Mouse (Mus musculus): ENCODE results near the gene Icam2. TPM values are rescaled to one million over a fixed set of nuclear protein-coding genes. Genes with fewer than 3 reads are reported as not detected.
"Not testable (repeated sequence)": the region's sequence is repeated elsewhere in the genome, so short reads cannot be mapped to it uniquely, and the experiment has no call there.

Gene Icam2
- total RNA-seq (2021), result 1 to 10 TPM; 4.4 to 5.4 TPM
- long read RNA-seq, experiment 1, partial matches to known transcripts, result 0 of 2 reads
- long read RNA-seq, experiment 1, other reads (novel, unspliced or antisense), result 0 of 2 reads
- long read RNA-seq, experiment 2, partial matches to known transcripts, result 1 of 4 reads
- long read RNA-seq, experiment 2, other reads (novel, unspliced or antisense), result 1 of 4 reads

DNA sequence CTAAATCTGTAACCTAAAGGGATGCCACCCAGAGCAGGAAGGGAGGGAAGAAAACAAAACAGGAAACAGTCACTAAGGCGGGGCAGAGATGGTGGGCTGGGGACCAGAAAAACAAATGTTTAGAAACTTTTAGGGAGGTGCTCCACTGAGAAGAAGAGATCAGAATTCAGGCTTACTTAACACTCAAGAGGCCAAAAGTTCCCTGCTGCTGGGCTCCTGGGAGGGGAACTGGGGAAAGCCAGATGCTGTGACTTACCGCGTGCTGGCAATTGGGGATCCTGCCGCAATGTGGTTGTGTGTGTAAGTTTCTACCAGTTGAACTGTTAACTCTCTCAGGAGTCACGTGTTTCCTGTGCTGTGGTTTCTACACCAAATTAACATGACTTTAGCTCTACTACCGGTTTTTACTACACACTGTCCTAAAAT, at the start of gene Icam2:
Gene Icam2 (minus strand): TSS at position 285 of the 426 bp plus-strand sequence.
- intact Hi-C loops (cut with DNase I), result no loop called here
- DNase-seq, result no peak

DNA sequence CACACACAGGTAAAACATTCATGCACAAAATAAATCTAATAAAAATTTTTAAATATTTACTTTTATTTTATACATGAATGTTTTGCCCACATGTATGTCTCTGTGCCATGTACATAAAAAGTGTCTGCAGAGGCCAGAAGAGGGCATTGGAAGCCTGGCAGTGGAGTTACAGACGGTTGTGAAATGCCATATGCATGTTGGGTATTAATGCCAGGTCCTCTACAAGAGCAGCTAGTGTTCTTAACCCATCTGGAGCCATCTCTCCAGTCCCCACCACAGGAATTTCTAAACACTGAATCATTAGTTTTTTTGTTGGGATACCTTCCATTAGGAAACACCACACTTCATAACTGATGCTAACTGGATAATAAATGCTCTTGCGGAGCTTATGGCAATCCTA, 49.7 kb upstream of the Icam2 start:
- intact Hi-C loops (cut with DNase I), result no loop called here
- no peak for DNase-seq

GRCm38 (mm10) chr11:106437039-106437438, 49.2 kb upstream of the Icam2 start:
- intact Hi-C loops (cut with DNase I), result no loop called here
- no peak for DNase-seq

GRCm38 (mm10) chr11:106430392-106430791, 42.5 kb upstream of the Icam2 start:
- no peak for DNase-seq
- intact Hi-C loops (cut with DNase I), result no loop called here

- DNase-seq, result no peak
- intact Hi-C loops (cut with DNase I), result no loop called here
Observed at GRCm38 (mm10) chr11:106429689-106430088, 41.8 kb upstream of the Icam2 start.

GRCm38 (mm10) chr11:106428556-106428955, 40.7 kb upstream of the Icam2 start:
- no peak for DNase-seq
- intact Hi-C loops (cut with DNase I), result no loop called here

- intact Hi-C loops (cut with DNase I), result no loop called here
- DNase-seq, result no peak
Observed at GRCm38 (mm10) chr11:106428106-106428505, 40.2 kb upstream of the Icam2 start.

DNA sequence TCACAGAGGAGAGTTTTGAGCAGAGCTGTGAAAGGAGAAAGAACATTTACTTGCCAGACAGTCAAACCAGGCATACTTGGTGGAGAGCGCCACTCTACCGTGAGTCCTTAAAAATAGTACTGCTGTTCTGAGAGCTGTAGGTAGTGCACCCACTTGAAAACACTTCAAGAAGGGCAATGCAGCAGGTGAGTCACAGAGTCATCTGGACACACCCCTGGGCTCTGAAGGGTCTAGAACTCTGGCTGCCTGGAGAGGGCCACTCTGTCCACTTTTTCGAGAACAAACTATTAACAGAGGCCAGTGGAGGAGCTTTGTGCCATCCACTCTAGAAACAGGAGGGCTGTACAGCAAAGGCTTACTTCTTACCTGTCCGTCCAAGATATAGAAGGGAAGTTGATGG, 38.6 kb upstream of the Icam2 start:
- DNase-seq, result no peak
- intact Hi-C loops (cut with DNase I), result no loop called here

- intact Hi-C loops (cut with DNase I), result no loop called here
- no peak for DNase-seq
Observed at GRCm38 (mm10) chr11:106425201-106425600, 37.3 kb upstream of the Icam2 start.

- DNase-seq, result no peak
- intact Hi-C loops (cut with DNase I), result loop anchor here (1.0 to 2.0 kb wide), 2 partner anchors 72 to 209 kb away; no protein-coding TSS in a partner anchor
Observed at GRCm38 (mm10) chr11:106419262-106420102, 31.6 kb upstream of the Icam2 start.

- DNase-seq, result peak; percentile 68 to 74
- intact Hi-C loops (cut with DNase I), result loop anchor here (1.0 to 2.0 kb wide), 2 partner anchors 73 to 210 kb away; no protein-coding TSS in a partner anchor
Observed at GRCm38 (mm10) chr11:106418622-106419196, 30.8 kb upstream of the Icam2 start.

GRCm38 (mm10) chr11:106417860-106418259, 30.0 kb upstream of the Icam2 start:
- intact Hi-C loops (cut with DNase I), result loop anchor here (2.0 kb wide), 1 partner anchor 211 kb away; no protein-coding TSS in a partner anchor
- DNase-seq, result no peak

DNA sequence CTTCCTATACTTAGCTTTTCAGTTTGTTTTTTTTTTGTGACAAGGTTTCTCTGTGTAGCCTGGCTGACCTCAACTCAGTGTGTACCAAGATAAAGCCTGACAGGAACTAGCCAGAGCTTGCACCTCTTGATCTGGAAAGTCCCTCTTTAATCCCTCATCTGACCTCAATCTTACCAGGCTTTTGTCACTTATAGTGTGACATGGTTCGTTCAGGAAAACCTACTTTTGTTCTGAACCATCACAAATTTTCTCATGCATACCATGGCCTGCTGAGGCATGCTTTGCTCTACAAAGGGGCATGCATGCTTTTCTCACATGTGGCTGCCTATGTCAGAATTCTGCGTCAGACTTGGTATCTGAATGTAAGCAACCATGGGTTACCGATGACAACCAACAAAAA, 28.5 kb upstream of the Icam2 start:
- DNase-seq, result no peak
- intact Hi-C loops (cut with DNase I), result no loop called here

DNA sequence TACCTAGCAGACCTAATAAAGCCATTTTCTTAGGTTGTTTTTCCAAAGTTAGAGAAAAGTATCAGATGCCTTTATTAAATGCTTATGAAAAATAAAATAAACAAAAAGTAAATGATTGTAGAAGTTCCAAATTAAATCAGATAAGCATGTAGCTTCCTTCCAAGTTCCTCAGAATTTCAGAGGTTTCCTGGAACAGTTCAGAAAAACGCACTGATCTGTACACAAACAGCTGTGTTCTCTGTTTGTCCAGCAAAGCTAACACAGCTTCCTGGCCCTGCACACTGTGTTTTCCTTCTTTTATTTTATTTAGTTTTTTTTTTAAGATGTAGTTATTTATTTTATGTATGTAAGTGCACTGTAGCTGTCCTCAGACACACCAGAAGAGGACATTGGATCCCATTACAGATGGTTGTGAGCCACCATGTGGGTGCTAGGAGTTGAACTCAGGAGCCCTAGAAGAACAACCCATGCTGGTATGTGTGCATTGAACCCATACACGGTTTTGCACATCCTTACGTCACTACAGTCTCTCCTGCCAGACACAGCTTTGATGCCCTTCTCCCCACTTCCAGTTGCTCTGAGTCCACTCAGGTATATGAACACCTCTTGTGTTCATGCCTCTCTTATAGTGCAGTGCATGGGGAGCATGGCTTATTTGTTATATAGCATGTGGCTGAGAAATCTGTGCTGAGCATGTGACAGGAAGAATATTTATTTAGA, 24.9 kb upstream of the Icam2 start:
- intact Hi-C loops (cut with DNase I), result no loop called here
- no peak for DNase-seq

DNA sequence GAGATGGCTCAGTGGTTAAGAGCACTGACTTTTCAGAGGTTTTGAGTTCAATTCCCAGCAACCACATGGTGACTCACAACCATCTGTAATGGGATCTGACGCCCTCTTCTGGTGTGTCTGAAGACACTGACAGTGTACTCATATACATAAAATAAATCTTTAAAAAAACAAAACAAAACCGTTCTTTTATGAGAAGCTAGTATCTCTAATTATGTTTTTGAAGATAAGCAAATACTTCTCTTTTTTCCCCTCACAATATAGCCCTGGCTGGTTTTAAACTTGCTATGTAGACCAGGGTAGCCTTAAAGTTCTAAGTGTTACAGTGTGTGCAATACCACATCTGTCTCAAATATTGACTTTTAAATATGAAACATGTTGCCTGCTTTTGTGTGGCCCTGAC, 23.3 kb upstream of the Icam2 start:
- no peak for DNase-seq
- intact Hi-C loops (cut with DNase I), result no loop called here

GRCm38 (mm10) chr11:106410507-106410906, 22.6 kb upstream of the Icam2 start:
- intact Hi-C loops (cut with DNase I), result no loop called here
- no peak for DNase-seq

DNA sequence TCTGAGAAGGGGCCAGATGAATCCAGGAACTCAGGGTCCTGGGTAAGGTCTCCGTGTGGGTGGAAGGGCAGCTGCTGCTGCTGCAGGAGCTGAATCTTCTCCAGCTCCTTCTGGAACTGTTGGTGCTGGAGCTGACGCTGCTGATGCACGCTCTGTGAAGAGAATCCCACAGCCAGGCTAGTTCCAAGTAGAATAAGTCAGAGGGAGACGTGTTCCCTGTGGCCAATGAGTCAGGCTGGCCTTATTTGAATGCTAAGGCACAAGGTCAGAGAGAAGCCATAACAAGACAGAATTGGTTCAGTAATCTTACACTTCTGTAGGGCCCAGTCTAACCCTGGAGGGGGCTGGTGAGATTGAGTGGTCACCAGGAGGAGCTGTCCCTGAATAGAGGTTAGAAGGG, 22.1 kb upstream of the Icam2 start:
- no peak for DNase-seq
- intact Hi-C loops (cut with DNase I), result no loop called here

DNA sequence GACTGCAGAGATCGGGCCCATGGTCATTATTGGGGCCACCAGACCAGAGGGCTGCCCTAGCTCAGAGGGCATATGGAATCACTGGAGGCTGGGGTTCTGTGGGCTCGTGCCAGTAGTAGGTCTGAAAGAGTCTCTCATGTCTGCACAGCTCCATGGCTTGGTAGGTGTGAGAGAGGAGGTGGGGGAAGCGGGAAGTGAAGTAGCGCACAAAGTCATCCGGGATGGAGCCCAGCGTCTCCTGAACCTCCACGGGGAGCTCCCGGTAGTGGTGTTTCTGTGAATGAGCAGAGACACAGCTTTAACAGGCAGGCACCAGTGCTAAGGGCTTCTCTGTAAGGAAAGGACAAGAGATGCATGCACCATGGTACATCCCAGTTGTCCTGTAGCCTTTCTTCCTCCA, 10.6 kb upstream of the Icam2 start:
- DNase-seq, result no peak

GRCm38 (mm10) chr11:106397656-106398055, 9.8 kb upstream of the Icam2 start:
- intact Hi-C loops (cut with DNase I), result loop anchor here (5.0 kb wide), 1 partner anchor 240 kb away; no protein-coding TSS in a partner anchor

More for the DNA sequence above, 10.6 kb upstream of the Icam2 start:
- intact Hi-C loops (cut with DNase I), result loop anchor here (5.0 kb wide), 1 partner anchor 241 kb away; no protein-coding TSS in a partner anchor

GRCm38 (mm10) chr11:106394055-106394454, 6.2 kb upstream of the Icam2 start:
- intact Hi-C loops (cut with DNase I); DNase-seq: not testable (repeated sequence)

More at GRCm38 (mm10) chr11:106397656-106398055, 9.8 kb upstream of the Icam2 start:
- no peak for DNase-seq

DNA sequence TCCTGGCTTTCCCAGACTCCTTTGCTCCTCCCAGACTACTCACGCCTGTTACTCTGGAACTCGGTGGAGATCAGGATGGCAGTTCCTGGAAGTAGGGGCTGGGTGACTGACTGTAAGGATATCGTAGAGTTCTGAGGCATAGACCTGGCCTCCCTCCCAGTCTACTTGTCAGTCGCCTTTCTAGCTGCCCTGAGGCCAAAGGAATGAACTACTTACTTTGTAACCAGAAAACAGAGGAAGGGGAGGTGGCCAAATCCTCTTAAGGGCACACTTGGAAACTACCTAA, 5.4 kb upstream of the Icam2 start:
- intact Hi-C loops (cut with DNase I), result loop anchor here (2.0 kb wide), 1 partner anchor 90 kb away; no protein-coding TSS in a partner anchor
- no peak for DNase-seq

Data from gastrocnemius, postnatal 36 days (tissue).